Mouse (Mus musculus) intestine, embryonic 15.5 days (tissue): ENCODE data around the gene Ftl1-ps1. TPM values are rescaled to one million over a fixed set of nuclear protein-coding genes. Genes with fewer than 3 reads are reported as not detected.

ENCODE experiments used
- ATAC-seq: fragments of 200-750 bp; cut with Nextera tagmentation; 2 replicates; pipeline ENCODE4 v1.8.0; 2017; ENCODE audit warnings: moderate TSS enrichment, moderate library complexity
- H3K27ac ChIP-seq: fragments of 300-500 bp; sonication (generic); 2 replicates; pipeline ENCODE4 v1.5.1; 2015; ENCODE audit warnings: mild to moderate bottlenecking, inconsistent platforms
- H3K27me3 ChIP-seq: fragments of 300-500 bp; sonication (generic); replicated peaks from 2 replicates; pipeline ENCODE4 v1.6.1; 2015; ENCODE audit warnings: inconsistent platforms
- H3K36me3 ChIP-seq: fragments of 300-500 bp; sonication (generic); 2 replicates; pipeline ENCODE4 v1.6.1; 2015; ENCODE audit warnings: inconsistent platforms
- H3K4me1 ChIP-seq: fragments of 300-500 bp; sonication (generic); replicated peaks from 2 replicates; pipeline ENCODE4 v1.6.1; 2015; ENCODE audit warnings: inconsistent platforms
- H3K4me2 ChIP-seq: fragments of 300-500 bp; sonication (generic); replicated peaks from 2 replicates; pipeline ENCODE4 v1.6.1; 2015; ENCODE audit warnings: mild to moderate bottlenecking, inconsistent platforms
- H3K4me3 ChIP-seq: fragments of 300-500 bp; sonication (generic); replicated peaks from 2 replicates; pipeline ENCODE4 v1.5.1; 2015; ENCODE audit warnings: inconsistent platforms
- H3K9ac ChIP-seq: fragments of 300-500 bp; sonication (generic); 2 replicates; pipeline ENCODE4 v1.6.1; 2015; ENCODE audit warnings: inconsistent platforms
- H3K9me3 ChIP-seq: fragments of 300-500 bp; sonication (generic); 2 replicates; pipeline ENCODE4 v1.6.1; 2016; ENCODE audit warnings: inconsistent platforms
- WGBS: fragments of 180-500 bp; shearing (Covaris S2); methylation state at CpG from one replicate; pipeline ENCODE4 v1.1.7; 2015; 5-methylcytosine and 5-hydroxymethylcytosine counted together
- microRNA counts: library from miRNA; unstranded; fragments of <30 nt; microRNA quantifications from one replicate; lab custom pipeline; 2016
- polyA plus RNA-seq: library from polyadenylated mRNA; unstranded; fragments of >200 nt; fragmentation: Nextera tagmentation; extraction: Ambion mirVana; gene quantifications from 2 replicates; pipeline ENCODE4 v1.2.1, GENCODE M21; 2015

The Ftl1-ps1 gene
- polyA plus RNA-seq, 1 experiment from 2014 or later = 116 TPM

- 29% methylated on average over 19 of the region's 19 CpGs for WGBS
- no peak for ATAC-seq
- Histone ChIP-seq H3K9me3 (0 out of 2 replicates have a peak, but pooled peaks cover 3% of the 10 kb centered on the region), H3K27me3 (no peaks in the 10 kb centered on the region), H3K9ac (no peak overlapping the region), H3K36me3 (0 out of 2 replicates have a peak, but pooled peaks cover under 1% of the 10 kb centered on the region), H3K4me2 (no peak overlapping the region), H3K4me1 (no peaks in the 10 kb centered on the region), H3K4me3 (no peak overlapping the region), H3K27ac (no peak overlapping the region)
Observed at GRCm38 (mm10) chr13:74439895-74440294, 40.4 kb downstream of the Ftl1-ps1 start.

MicroRNA genes within 50 kb of the gene (microRNA counts, 519-probe panel; counts per million panel counts)
- 97.1 counts per million, percentile 29 among the panel's probes with 10 or more counts for microRNA mmu-miR-692 (lab: Ali Mortazavi, UCI)

Other genes with a start within 250 kb of the Ftl1-ps1 start
- 60.9 and 65.6 TPM in 2 replicates for gene Exoc3, start 191.0 kb upstream of the Ftl1-ps1 start, polyA plus RNA-seq
- 0.25 and 0.28 TPM in 2 replicates for gene Ahrr, start 107.4 kb upstream of the Ftl1-ps1 start, polyA plus RNA-seq
- gene Pdcd6, start 82.1 kb upstream of the Ftl1-ps1 start, polyA plus RNA-seq = 170 and 182 TPM in 2 replicates
- 314 and 349 TPM in 2 replicates for gene Sdha, start 49.4 kb upstream of the Ftl1-ps1 start, polyA plus RNA-seq
- gene Ccdc127, start 49.4 kb upstream of the Ftl1-ps1 start, polyA plus RNA-seq = 44.4 and 48.6 TPM in 2 replicates
- not detected in 2 replicates for gene Lrrc14b, start 35.7 kb upstream of the Ftl1-ps1 start, polyA plus RNA-seq
- gene Zfp72, start 8.9 kb upstream of the Ftl1-ps1 start, polyA plus RNA-seq = 3.6 and 5.7 TPM in 2 replicates
- 14.3 and 16.2 TPM in 2 replicates for gene Zfp825, start 94.3 kb downstream of the Ftl1-ps1 start, polyA plus RNA-seq
- 33.8 and 42.3 TPM in 2 replicates for gene Erap1, start 239.9 kb downstream of the Ftl1-ps1 start, polyA plus RNA-seq